Mouse (Mus musculus): ENCODE measurements around the gene Serpina3b.

- TF ChIP-seq POLR2A (IDR thresholded peaks at IDR 0.05; ENCODE audit: extremely low read depth, insufficient read depth, low read length) (no peak), CTCF (IDR thresholded peaks at IDR 0.05; ENCODE audit: low read depth, low read length) (no peak)
Observed at GRCm38 (mm10) chr12:104127696-104128095, at the start of gene Serpina3b.

All from liver, adult 2 months (tissue).